ENCODE assay signal across 12 mouse cellular contexts in genomic region chr4:63055216-63055745, GRCm38 (mm10).
DNase-seq lines count a peak whose midpoint lies in the region; ATAC-seq and TF ChIP-seq lines count a peak whose summit lies in the region.
"Had no signal": no experiment of that assay in that cellular context is flagged by ENCODE, and none has a peak within 500 bp of the region (broad histone marks: within the 10 kb centered on the region; RNA-seq: fewer than 3 reads in every experiment).

No protein-coding gene starts in this region.

- H3K4me3 ChIP-seq in heart, embryonic 10.5 days, result no peak overlapping the region
- no peak overlapping the region for H3K4me3 ChIP-seq in lung, embryonic 15.5 days
- no peak overlapping the region for H3K4me3 ChIP-seq in lung, postnatal 0 days (ENCODE audit: low read depth, low read length)
- H3K4me3 ChIP-seq: heart, embryonic 15.5 days; stomach, embryonic 15.5 days had no signal

- WGBS in heart, embryonic 10.5 days, result 84% methylated on average over 10 of the region's 10 CpGs
- 59% methylated on average over 10 of the region's 10 CpGs for WGBS in lung, embryonic 15.5 days
- 56% methylated on average over 10 of the region's 10 CpGs for WGBS in lung, postnatal 0 days

- no peak overlapping the region for H3K4me2 ChIP-seq in lung, embryonic 15.5 days
- H3K4me2 ChIP-seq in lung, postnatal 0 days (replicated peaks; ENCODE audit: low read depth, low read length), result no peak overlapping the region
- H3K4me2 ChIP-seq: heart, embryonic 15.5 days; stomach, embryonic 15.5 days had no signal

- no peak overlapping the region for H3K9ac ChIP-seq in lung, embryonic 15.5 days
- no peak overlapping the region for H3K9ac ChIP-seq in lung, postnatal 0 days (replicated peaks; ENCODE audit: low read depth)
- H3K9ac ChIP-seq: heart, embryonic 15.5 days; liver, postnatal 0 days; stomach, embryonic 15.5 days had no signal

- H3K9me3 ChIP-seq in heart, embryonic 10.5 days, result no peaks in the 10 kb centered on the region
- no peaks in the 10 kb centered on the region for H3K9me3 ChIP-seq in lung, embryonic 15.5 days
- no peaks in the 10 kb centered on the region for H3K9me3 ChIP-seq in lung, postnatal 0 days (ENCODE audit: low read length)
- H3K9me3 ChIP-seq: heart, embryonic 15.5 days; stomach, embryonic 15.5 days had no signal

- H3K27ac ChIP-seq in heart, embryonic 10.5 days, result no peak overlapping the region
- H3K27ac ChIP-seq in lung, embryonic 15.5 days, result peak overlapping the region; percentile 25; the same call in 1 of the 2 replicates
- no peak overlapping the region for H3K27ac ChIP-seq in lung, postnatal 0 days (ENCODE audit: low read length)
- H3K27ac ChIP-seq: heart, embryonic 15.5 days; stomach, embryonic 15.5 days had no signal

- H3K27me3 ChIP-seq in heart, embryonic 10.5 days (ENCODE audit: insufficient read depth, poor library complexity, severe bottlenecking), result no peaks in the 10 kb centered on the region
- H3K27me3 ChIP-seq in lung, embryonic 15.5 days, result no peaks in the 10 kb centered on the region
- H3K27me3 ChIP-seq in lung, postnatal 0 days (replicated peaks; ENCODE audit: insufficient read depth, low read length), result no peaks in the 10 kb centered on the region
- H3K27me3 ChIP-seq: heart, embryonic 15.5 days; stomach, embryonic 15.5 days had no signal

- no peak for TF ChIP-seq EP300 in lung, postnatal 0 days (IDR thresholded peaks at IDR 0.05)

- no peaks in the 10 kb centered on the region for H3K36me3 ChIP-seq in heart, embryonic 10.5 days
- no peaks in the 10 kb centered on the region for H3K36me3 ChIP-seq in lung, embryonic 15.5 days
- no peaks in the 10 kb centered on the region for H3K36me3 ChIP-seq in lung, postnatal 0 days (ENCODE audit: insufficient read depth, low read length)
- H3K36me3 ChIP-seq: heart, embryonic 15.5 days; stomach, embryonic 15.5 days had no signal

- no peak for ATAC-seq in lung, embryonic 15.5 days (ENCODE audit: borderline replicate concordance, extremely low read depth, low FRiP score, low TSS enrichment)
- ATAC-seq in lung, postnatal 0 days, result no peak
- ATAC-seq: liver, postnatal 0 days had no signal

- DNase-seq in heart, adult 11 months, result peak; percentile 81
- no peak for DNase-seq in heart, embryonic 10.5 days (ENCODE audit: low spot score)
- no peak for DNase-seq in lung, postnatal 4 days
- DNase-seq in NIH3T3 (ENCODE audit: low read depth), result peak; percentile 29
- peak; percentile 49 to 60 for DNase-seq in kidney, postnatal 25 days
- DNase-seq in layer of hippocampus, adult 11-12 months (ENCODE audit: low spot score), result no peak
- no peak for DNase-seq in lung, postnatal 0 days (ENCODE audit: low spot score)
- DNase-seq: liver, postnatal 0 days; retina, postnatal 1 day had no signal

- no peak for TF ChIP-seq CTCF in lung, postnatal 0 days (IDR thresholded peaks at IDR 0.05)

- peaks cover 37% of the 10 kb centered on the region for H3K4me1 ChIP-seq in heart, embryonic 10.5 days
- H3K4me1 ChIP-seq in lung, embryonic 15.5 days, result peaks cover 68% of the 10 kb centered on the region
- peaks cover 9% of the 10 kb centered on the region; the same call in 1 of the 2 replicates for H3K4me1 ChIP-seq in lung, postnatal 0 days (ENCODE audit: insufficient read depth, low read depth, low read length)

Comparison
In these comparisons a context has a peak if more than half of its experiments do, and no peak if none do; other contexts are left out.
1. DNase-seq: peak in heart, adult 11 months (single experiment), NIH3T3 (single experiment) and kidney, postnatal 25 days (2 of 2); none in heart, embryonic 10.5 days (single experiment), lung, postnatal 4 days (0 of 2), layer of hippocampus, adult 11-12 months (single experiment) and lung, postnatal 0 days (single experiment).